Mouse (Mus musculus): ENCODE results near the gene Crocc2.
A peak's percentile ranks its signal among the peaks of the same experiment; 100 is the strongest.

The Crocc2 gene

DNA sequence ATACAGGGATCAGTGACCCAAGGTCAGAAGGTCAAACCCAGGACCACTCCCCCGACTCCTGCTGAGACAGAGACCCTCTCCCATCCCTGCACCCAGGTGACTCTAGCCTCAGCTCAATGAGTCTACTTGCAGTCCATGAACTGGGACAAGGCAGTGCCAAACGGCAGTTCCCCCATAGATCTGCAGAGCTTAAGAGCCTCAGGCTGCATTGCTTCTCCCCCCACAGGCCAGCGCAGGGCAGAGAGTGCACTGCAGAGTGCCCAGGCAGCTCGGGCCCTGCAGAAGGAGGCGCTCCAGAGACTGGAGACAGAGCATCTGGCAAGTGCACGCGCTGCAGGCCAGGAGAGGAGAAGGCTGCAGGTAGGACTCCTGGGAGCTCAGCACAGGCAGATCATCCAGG lies 49.0 kb downstream of the Crocc2 start:
- DNase-seq: no peak

DNA sequence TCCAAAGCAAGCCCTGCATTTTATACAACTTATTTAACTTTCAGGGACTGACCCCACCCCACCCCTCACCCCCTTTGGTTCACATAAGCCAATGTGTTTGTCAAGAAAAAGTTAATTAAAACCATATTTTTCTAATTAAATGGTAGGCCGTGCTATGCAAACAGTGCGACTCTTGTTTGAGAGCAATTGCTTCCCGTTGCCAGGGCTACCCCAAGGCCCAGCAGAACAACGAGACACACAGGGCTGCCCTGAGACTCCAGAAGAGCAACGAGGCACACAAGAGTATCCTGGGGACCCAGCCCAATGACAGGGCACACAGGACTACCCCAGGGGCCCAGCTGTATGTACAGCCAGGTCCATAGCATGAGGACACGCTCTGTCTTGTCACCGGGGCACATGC lies 52.3 kb downstream of the Crocc2 start:
- no peak for DNase-seq

GRCm38 (mm10) chr1:93223972-93224371 lies 55.4 kb downstream of the Crocc2 start:
- DNase-seq: peak; percentile 51 to 70

DNA sequence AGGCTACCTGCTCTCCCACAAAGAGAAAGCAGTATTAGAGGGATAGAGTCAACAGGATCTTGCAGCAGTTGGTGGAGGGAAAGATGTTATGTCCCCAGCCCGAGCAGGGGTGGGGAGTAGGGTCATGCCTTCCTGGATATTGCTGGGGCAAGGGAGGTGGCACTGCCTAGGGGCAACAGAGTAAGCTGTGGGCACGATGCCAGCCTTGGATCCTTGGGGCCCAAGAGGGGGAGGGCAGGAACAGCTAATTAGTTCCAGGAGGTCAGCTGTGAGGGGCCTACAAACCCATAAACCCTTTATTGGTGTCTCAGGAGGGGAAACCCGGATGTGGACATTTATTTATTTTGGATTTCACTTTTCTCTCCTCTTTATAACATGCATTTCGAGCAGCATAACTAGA lies 56.7 kb downstream of the Crocc2 start:
- DNase-seq: no peak

DNA sequence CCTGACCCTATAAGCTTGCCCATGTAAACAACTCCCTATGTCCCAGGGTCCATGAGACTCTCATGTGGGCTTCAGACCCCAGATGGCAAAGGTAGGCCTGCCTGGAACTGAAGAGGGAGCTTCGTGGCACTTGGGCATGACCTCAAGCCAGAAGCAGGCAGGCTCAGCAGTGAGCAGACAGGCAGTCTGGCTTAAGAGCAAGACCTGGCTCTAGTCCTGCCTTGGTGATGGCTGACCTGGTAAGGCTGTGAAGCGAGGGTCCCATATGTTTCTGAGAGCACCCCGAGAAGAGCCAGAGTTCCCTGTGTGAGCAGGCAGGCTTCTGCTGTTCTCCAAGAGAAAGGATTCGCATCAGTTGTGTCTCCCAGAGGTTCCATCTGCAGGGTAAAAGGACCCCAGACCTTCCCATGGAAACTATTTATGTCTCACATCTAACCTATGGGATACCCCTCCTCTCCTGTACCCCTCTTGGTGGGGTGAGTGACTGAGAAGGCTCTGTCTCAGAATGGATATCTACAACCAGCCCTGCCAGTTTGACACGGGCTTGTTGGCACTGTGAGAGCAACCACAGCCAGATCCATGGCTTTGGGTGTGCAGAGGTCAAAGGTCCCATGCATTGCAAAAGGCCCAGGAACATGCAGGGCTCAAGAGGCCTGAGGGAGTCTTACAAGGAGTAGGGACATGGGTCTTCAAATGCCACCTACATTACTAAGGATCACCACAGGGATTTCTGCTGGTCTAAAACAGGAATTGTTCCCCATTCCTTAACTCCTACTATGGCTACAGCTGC lies 57.4 kb downstream of the Crocc2 start:
- no peak for DNase-seq

DNA sequence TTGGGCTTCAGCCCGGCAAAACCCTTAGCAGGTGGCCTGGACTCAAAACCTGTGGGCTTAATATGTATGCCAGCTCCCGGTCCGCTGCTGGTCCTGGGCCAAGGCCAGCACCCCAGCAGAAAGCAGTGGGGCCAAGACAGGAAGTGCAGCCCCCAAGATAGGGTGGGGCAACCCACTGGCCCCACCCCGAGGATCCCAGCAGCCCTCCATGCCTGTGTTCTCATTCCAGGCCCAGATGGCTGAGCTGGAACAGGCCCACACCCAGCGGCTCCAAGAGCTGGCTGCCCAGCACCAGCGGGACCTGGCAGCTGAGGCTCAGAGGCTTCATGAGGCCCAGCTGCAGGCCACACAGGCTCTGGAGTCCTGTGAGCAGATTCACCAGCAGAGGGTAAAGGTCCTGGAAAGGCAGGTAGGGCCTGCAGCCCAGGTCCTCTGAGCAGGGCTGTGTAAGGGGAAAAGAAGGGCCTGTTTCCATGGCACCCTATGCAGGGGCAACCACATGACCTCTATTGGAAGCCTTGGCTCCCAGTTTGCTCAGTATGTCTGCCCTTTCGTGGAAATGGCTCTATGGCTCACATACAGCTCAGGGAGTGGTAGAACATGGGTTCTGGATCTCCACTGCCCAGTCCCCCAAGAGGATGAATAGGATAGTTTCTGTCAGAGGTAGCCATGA lies 58.9 kb downstream of the Crocc2 start:
- DNase-seq: peak; percentile 58 to 61

DNA sequence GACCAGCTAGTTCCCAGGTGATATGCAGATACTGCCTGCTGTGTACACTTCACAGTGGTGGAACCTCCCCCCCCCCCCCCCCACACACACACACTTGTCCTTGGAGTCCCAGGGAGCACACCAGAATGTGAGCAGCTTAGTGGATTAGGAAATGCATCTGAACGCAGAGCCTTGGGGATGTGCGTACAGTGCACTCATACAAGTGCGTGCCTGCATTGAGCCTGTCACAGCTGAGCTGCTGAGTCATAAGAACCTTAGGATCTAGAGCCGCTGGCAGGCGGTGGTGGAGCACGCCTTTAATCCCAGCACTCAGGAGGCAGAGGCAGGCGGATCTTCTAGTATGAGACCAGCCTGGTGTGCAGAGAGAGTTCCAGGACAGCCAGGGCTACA lies 59.4 kb downstream of the Crocc2 start:
- no peak for DNase-seq

GRCm38 (mm10) chr1:93229221-93229620 lies 60.7 kb downstream of the Crocc2 start:
- no peak for DNase-seq

- peak in 1 of 2 experiments; percentile 20 for DNase-seq
Measured at GRCm38 (mm10) chr1:93229626-93230025, 61.1 kb downstream of the Crocc2 start.

GRCm38 (mm10) chr1:93235576-93236544 lies 67.3 kb downstream of the Crocc2 start, which contains the start of gene Sned1:
Gene Sned1, plus strand, starts transcription at chr1:93235841.
- peak; percentile 88 to 91 for DNase-seq

- DNase-seq: peak in 1 of 2 experiments; percentile 45
Measured at GRCm38 (mm10) chr1:93236545-93236924, 68.0 kb downstream of the Crocc2 start.

- DNase-seq: no peak
Measured at GRCm38 (mm10) chr1:93237676-93238075, 69.2 kb downstream of the Crocc2 start.

GRCm38 (mm10) chr1:93238201-93238600 lies 69.7 kb downstream of the Crocc2 start:
- peak in 1 of 2 experiments; percentile 27 for DNase-seq

DNA sequence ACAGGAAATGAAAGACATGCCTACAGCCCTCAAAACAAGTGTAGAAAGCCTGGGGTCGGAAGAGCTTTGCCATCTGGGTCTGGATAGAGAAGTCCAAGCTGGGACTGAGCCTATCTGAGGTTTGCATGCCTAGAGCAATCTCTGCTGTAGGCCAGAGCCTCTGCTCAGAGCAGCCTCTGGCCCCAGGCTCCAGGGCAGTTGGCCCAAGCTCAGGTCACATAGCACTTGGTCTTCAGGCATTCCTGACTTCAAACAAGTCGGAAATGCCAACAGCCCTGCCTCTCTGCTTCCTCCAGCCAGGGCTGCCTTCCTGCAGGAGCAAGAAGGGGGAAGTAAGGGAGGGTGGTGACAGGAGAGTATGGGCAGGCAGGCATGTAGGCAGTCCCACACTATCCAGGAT lies 77.4 kb downstream of the Crocc2 start:
- DNase-seq: no peak

DNA sequence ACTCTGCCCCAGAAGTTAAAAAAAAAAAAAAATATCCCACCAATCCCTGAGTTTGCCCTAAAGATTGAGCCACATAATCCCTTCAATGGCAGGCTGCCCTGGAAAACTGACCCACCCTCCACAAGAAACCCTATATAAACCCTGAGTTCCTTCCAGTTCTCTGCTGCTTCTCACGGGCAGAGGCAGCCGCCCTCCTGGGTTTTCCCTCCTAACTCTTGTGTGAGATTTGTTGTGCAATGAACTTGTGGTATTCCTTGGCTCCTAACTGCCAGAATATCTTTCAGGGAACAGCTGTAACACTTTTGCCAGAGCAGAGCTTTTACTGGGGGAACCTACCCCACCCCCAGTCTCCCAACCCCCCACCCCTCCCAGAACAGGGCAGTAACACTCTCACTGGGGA lies 84.1 kb downstream of the Crocc2 start:
- no peak for DNase-seq

GRCm38 (mm10) chr1:93255761-93256160 lies 87.2 kb downstream of the Crocc2 start:
- DNase-seq: no peak

- DNase-seq: no peak
Measured at GRCm38 (mm10) chr1:93257560-93257959, 89.0 kb downstream of the Crocc2 start.

DNA sequence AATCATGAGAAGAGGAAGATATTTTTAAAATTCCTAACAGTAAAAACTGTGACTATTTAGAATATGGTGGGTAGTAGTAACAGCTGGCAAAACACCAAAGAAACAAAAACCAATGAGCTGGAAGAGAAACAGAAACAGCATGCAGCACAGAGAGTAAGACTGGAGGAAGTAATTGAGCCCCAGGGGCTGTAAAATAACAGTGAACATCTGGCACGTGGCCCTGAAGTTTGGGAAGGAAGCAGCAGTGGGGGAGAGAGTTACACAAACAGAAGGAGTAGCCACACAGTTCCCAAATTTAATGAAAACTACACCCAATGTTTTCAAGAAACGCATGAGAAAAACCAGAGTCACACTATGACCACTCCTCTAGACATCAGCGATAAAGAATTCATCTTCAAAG lies 98.7 kb downstream of the Crocc2 start:
- no peak for DNase-seq

GRCm38 (mm10) chr1:93268246-93268645 lies 99.7 kb downstream of the Crocc2 start:
- DNase-seq: no peak

DNA sequence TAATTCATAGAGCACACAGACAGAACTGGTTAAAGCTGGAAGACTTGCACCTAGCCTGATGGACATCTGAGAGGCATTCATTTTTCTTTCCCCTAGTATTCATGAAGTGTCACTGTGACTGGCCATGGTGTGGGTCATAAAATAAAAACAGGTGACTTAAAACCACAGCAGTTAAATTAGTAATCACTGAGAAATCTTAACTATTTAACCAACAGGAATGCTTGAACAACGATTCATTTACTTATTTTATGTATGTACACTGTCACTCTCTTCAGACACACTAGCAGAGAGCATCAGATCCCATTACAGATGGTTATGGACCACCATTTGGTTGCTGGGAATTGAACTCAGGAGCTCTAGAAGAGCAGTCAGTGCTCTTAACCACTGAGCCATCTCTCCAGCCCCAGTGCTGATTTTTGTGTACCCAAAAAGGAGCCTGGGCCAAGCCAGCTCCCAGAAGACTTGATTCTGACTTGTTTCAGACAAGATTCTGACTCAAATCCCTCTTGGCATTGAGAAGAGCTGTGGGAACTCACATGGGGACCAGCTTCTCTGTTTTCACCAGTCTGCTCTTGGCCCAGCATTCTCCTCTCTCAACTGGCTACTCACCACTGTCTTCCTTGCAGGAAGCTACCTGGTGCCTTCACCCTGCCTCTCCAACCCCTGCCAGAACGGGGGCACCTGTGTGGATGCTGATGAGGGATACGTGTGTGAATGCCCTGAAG lies 102.2 kb downstream of the Crocc2 start:
- no peak for DNase-seq

DNA sequence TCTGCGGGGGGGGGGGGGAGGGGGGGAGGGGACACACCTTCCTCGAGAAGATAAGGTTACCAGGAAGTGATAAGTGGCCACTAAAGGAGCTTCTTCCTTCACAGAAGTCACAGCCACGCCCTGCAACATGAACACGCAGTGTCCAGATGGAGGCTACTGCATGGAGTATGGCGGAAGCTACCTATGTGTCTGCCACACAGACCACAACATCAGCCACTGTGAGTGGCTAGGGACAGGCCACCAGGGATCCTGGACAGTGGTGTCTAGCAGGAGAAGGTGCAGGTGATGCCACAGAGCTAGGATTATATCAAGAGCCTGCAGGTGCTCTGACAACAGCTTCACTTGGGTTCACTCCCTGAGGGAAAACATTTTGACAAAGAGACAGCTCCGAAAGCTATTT lies 103.2 kb downstream of the Crocc2 start:
- no peak for DNase-seq

GRCm38 (mm10) chr1:93272409-93272821 lies 103.9 kb downstream of the Crocc2 start:
- no peak for DNase-seq
